Mouse (Mus musculus): ENCODE measurements around the gene Olfr935.

- TF ChIP-seq POLR2A (IDR thresholded peaks at IDR 0.05; ENCODE audit: insufficient read depth, low read depth, low read length) (no peak), CTCF (IDR thresholded peaks at IDR 0.05; ENCODE audit: insufficient read depth, low read depth, low read length) (no peak)
Observed at GRCm38 (mm10) chr9:38999583-38999982, at the start of gene Olfr935.

Data from olfactory bulb, adult 2 months (tissue).